Mouse (Mus musculus) bone marrow macrophage, adult 2 months (primary cell): Measurements from ENCODE around the gene Smarcd3.

Experiments
- CTCF ChIP-seq: IDR thresholded peaks from 2 replicates; pipeline ENCODE4 v1.5.1; 2012; ENCODE audit warnings: low read depth, mild to moderate bottlenecking, low read length, moderate library complexity
- POLR2A ChIP-seq: IDR thresholded peaks from 2 replicates; pipeline ENCODE4 v1.6.1; 2012; ENCODE audit warnings: mild to moderate bottlenecking, low read depth, low read length, borderline replicate concordance

GRCm38 (mm10) chr5:24553621-24554244 is 70.5 kb downstream of the Smarcd3 start:
- TF ChIP-seq CTCF: no peak
- no peak for TF ChIP-seq POLR2A
